Mouse (Mus musculus) neural tube, embryonic 11.5 days (tissue): ENCODE results near the gene Klhl42. TPM values are rescaled to one million over a fixed set of nuclear protein-coding genes. Genes with fewer than 3 reads are reported as not detected.

Source experiments
- ATAC-seq: fragments of 200-750 bp; cut with Nextera tagmentation; 2 replicates; pipeline ENCODE4 v1.8.0; 2017; ENCODE audit warnings: moderate number of reproducible peaks, mild to moderate bottlenecking, moderate TSS enrichment, moderate library complexity; ENCODE audit not compliant: insufficient read depth, low FRiP score, low TSS enrichment
- DNase-seq: peaks from one replicate; pipeline ENCODE4 v3.0.0-alpha.2; 2015; ENCODE audit warnings: low spot score
- H3K27ac ChIP-seq: fragments of 300-500 bp; sonication (generic); 2 replicates; pipeline ENCODE4 v1.5.1; 2014; ENCODE audit warnings: low read depth, mild to moderate bottlenecking, low read length
- H3K27me3 ChIP-seq: fragments of 300-500 bp; sonication (generic); 2 replicates; pipeline ENCODE4 v1.6.1; 2014; ENCODE audit warnings: mild to moderate bottlenecking, low read length, mixed read lengths; ENCODE audit not compliant: control insufficient read depth, insufficient read depth
- H3K36me3 ChIP-seq: fragments of 300-500 bp; sonication (generic); 2 replicates; pipeline ENCODE4 v1.6.1; 2014; ENCODE audit warnings: mild to moderate bottlenecking, low read length, moderate library complexity, mixed read lengths; ENCODE audit not compliant: control insufficient read depth, insufficient read depth
- H3K4me1 ChIP-seq: fragments of 300-500 bp; sonication (generic); 2 replicates; pipeline ENCODE4 v1.6.1; 2014; ENCODE audit warnings: low read length, mixed read lengths; ENCODE audit not compliant: control insufficient read depth, insufficient read depth
- H3K4me2 ChIP-seq: fragments of 300-500 bp; sonication (generic); 2 replicates; pipeline ENCODE4 v1.6.1; 2014; ENCODE audit warnings: low read depth, mild to moderate bottlenecking, moderate library complexity
- H3K4me3 ChIP-seq: fragments of 300-500 bp; sonication (generic); 2 replicates; pipeline ENCODE4 v1.5.1; 2014; ENCODE audit warnings: low read depth, low read length
- H3K9ac ChIP-seq: fragments of 300-500 bp; sonication (generic); 2 replicates; pipeline ENCODE4 v1.6.1; 2014; ENCODE audit warnings: mild to moderate bottlenecking, low read length
- H3K9me3 ChIP-seq: fragments of 300-500 bp; sonication (generic); 2 replicates; pipeline ENCODE4 v1.6.1; 2016; ENCODE audit warnings: low read length; ENCODE audit not compliant: control insufficient read depth
- WGBS: fragments of 180-500 bp; shearing (Covaris S2); extraction: QIAGEN DNeasy Blood & Tissue Kit; methylation state at CpG from one replicate; pipeline ENCODE4 v1.1.7; 2014; 5-methylcytosine and 5-hydroxymethylcytosine counted together
- polyA plus RNA-seq: library from polyadenylated mRNA; unstranded; fragments of >200 nt; fragmentation: Nextera tagmentation; extraction: Ambion mirVana; gene quantifications from 2 replicates; pipeline ENCODE4 v1.2.1, GENCODE M21; 2014

Gene Klhl42
- 8.4 and 10.0 TPM in 2 replicates for polyA plus RNA-seq

- Histone ChIP-seq H3K36me3 (no peaks in the 10 kb centered on the region; the same call in 1 of the 2 replicates), H3K9me3 (no peaks in the 10 kb centered on the region), H3K27me3 (no peaks in the 10 kb centered on the region), H3K27ac (peak within 1 kb of the TSS; percentile 74), H3K4me1 (peaks cover 9% of the 10 kb centered on the region; the same call in 1 of the 2 replicates), H3K9ac (peak within 1 kb of the TSS; percentile 77), H3K4me2 (peak within 1 kb of the TSS; percentile 94), H3K4me3 (peak within 1 kb of the TSS; percentile 69)
- DNase-seq (peak; percentile 83), ATAC-seq (peak; percentile 84)
- under 1% methylated on average over 87 of the region's 99 CpGs for WGBS
These were observed at the start of gene Klhl42 for GRCm38 (mm10) chr6:147091136-147092120. Gene Klhl42 (plus strand): TSS chr6:147091379.

- ATAC-seq = peak; percentile 99
- H3K36me3 ChIP-seq = no peaks in the 10 kb centered on the region
- WGBS = 5% methylated on average over 64 of the region's 66 CpGs
- H3K4me3 ChIP-seq = peak within 1 kb of the TSS; percentile 84
- peak; percentile 90 for DNase-seq
- H3K27me3 ChIP-seq = no peaks in the 10 kb centered on the region
- H3K9ac ChIP-seq = peak within 1 kb of the TSS; percentile 91
- H3K27ac ChIP-seq = peak within 1 kb of the TSS; percentile 51
- no peaks in the 10 kb centered on the region for H3K9me3 ChIP-seq
- peak within 1 kb of the TSS; percentile 33 for H3K4me2 ChIP-seq
- H3K4me1 ChIP-seq = peaks cover 4% of the 10 kb centered on the region
These were observed 48.6 kb upstream of the Klhl42 start, which contains the start of gene Mrps35 for GRCm38 (mm10) chr6:147042291-147043290. Gene Mrps35 (plus strand): TSS chr6:147042764.

- no peaks in the 10 kb centered on the region for H3K9me3 ChIP-seq
- ATAC-seq (no peak), DNase-seq (no peak)
- WGBS = 64% methylated on average over 7 of the region's 7 CpGs
- H3K36me3 ChIP-seq = no peaks in the 10 kb centered on the region
- H3K4me1 ChIP-seq = peaks cover 4% of the 10 kb centered on the region
- no peaks in the 10 kb centered on the region for H3K27me3 ChIP-seq
- H3K9ac ChIP-seq = no peak overlapping the region
- peak overlapping the region; percentile 33 for H3K4me2 ChIP-seq
- peak overlapping the region; percentile 84 for H3K4me3 ChIP-seq
- no peak overlapping the region for H3K27ac ChIP-seq
These were observed 47.5 kb upstream of the Klhl42 start for GRCm38 (mm10) chr6:147043633-147044032.

- no peak overlapping the region for H3K27ac ChIP-seq
- H3K9ac ChIP-seq = no peak overlapping the region
- no peaks in the 10 kb centered on the region for H3K27me3 ChIP-seq
- H3K4me3 ChIP-seq = no peak overlapping the region
- no peak for DNase-seq
- 97% methylated on average over 13 of the region's 13 CpGs for WGBS
- H3K4me2 ChIP-seq = no peak overlapping the region
- H3K36me3 ChIP-seq = peaks cover 6% of the 10 kb centered on the region
- H3K9me3 ChIP-seq = no peaks in the 10 kb centered on the region
- no peak for ATAC-seq
- H3K4me1 ChIP-seq = no peaks in the 10 kb centered on the region
These were observed 41.9 kb upstream of the Klhl42 start for GRCm38 (mm10) chr6:147049239-147049805.

GRCm38 (mm10) chr6:147051666-147052065, 39.5 kb upstream of the Klhl42 start:
- peaks cover 6% of the 10 kb centered on the region for H3K36me3 ChIP-seq
- H3K4me3 ChIP-seq = no peak overlapping the region
- H3K9ac ChIP-seq = no peak overlapping the region
- no peaks in the 10 kb centered on the region for H3K27me3 ChIP-seq
- WGBS = 96% methylated on average over 8 of the region's 8 CpGs
- DNase-seq = no peak
- H3K27ac ChIP-seq = no peak overlapping the region
- ATAC-seq = no peak
- no peaks in the 10 kb centered on the region for H3K9me3 ChIP-seq
- H3K4me1 ChIP-seq = no peaks in the 10 kb centered on the region
- no peak overlapping the region for H3K4me2 ChIP-seq

GRCm38 (mm10) chr6:147052440-147052839, 38.7 kb upstream of the Klhl42 start:
- peaks cover 6% of the 10 kb centered on the region for H3K36me3 ChIP-seq
- WGBS = 92% methylated on average over 9 of the region's 9 CpGs

DNA sequence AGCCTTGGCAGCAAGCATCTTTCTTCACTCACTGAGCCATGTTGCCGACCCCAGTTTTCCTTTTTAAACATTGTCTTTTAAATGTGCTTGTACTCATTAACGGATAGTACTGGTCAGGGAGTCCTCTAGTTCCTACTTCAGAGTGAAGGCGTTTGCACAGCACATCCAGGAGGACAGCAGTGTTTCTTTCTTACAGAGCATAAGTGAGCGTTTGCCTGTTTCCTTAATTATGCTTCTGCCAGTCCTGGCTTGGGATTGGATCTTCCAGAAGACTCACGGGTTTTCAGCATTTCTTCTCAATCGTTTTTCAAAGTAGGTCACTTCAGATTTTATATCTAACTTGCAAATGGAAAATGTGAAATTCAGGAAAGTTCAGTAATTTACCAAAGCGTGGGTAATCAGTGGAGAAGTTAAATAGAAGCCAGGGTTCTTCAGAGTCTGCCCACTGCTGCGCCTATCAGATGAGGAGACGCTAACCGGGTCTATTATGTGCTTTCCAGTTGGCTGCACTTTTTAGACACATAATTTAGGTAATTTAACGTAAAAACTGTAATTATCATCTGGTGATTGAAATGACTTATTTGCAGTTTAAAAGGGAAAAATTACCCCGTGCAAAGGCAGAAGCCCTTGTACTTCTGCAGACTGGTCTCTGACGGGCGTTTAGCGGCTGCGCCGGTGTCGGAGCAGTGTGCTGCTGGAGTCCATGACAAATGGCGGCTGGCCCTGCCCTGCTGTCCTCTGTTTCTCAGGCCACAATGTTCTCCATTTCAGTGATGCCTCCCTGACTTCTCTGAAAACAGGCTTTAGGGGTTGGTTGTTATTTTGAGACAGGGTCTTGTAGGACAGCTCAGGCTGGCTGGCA, 37.2 kb upstream of the Klhl42 start:
- H3K27me3 ChIP-seq = no peaks in the 10 kb centered on the region
- no peak overlapping the region for H3K9ac ChIP-seq
- peaks cover 6% of the 10 kb centered on the region for H3K36me3 ChIP-seq
- H3K27ac ChIP-seq = no peak overlapping the region
- DNase-seq (no peak), ATAC-seq (no peak)
- no peak overlapping the region for H3K4me2 ChIP-seq
- no peak overlapping the region for H3K4me3 ChIP-seq
- no peaks in the 10 kb centered on the region for H3K9me3 ChIP-seq
- 90% methylated on average over 19 of the region's 19 CpGs for WGBS
- H3K4me1 ChIP-seq = no peaks in the 10 kb centered on the region

More at GRCm38 (mm10) chr6:147052440-147052839, 38.7 kb upstream of the Klhl42 start:
- no peaks in the 10 kb centered on the region for H3K9me3 ChIP-seq
- no peak overlapping the region for H3K27ac ChIP-seq
- ATAC-seq = no peak
- no peak for DNase-seq
- H3K4me1 ChIP-seq = no peaks in the 10 kb centered on the region
- no peak overlapping the region for H3K9ac ChIP-seq
- no peak overlapping the region for H3K4me3 ChIP-seq
- no peak overlapping the region for H3K4me2 ChIP-seq
- no peaks in the 10 kb centered on the region for H3K27me3 ChIP-seq
